Mouse (Mus musculus): Measurements from ENCODE around the gene Tmem175.
A peak's percentile ranks its signal among the peaks of the same experiment; 100 is the strongest.

Gene Tmem175

DNA sequence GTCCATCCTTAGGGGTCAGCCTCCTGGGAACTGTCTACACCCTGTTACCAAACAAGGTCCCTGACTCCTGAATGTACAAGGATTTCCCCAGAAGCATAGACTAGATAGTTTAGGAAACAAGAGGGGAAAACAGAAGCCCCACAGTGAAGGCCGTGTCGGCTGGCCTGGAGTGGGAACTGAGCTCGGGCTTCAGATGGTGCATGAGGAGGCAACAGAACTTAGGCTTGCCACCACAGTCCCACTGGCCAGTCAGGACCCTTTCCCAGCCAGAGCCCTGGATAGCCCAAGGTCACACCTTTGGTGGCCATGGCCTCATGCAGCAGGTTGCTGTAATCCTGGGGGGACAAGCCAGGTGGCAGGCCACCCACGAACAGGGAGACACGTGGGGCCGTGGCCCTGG lies 23.8 kb downstream of the Tmem175 start:
- no peak for DNase-seq (ENCODE audit: low read depth, low spot score)

DNA sequence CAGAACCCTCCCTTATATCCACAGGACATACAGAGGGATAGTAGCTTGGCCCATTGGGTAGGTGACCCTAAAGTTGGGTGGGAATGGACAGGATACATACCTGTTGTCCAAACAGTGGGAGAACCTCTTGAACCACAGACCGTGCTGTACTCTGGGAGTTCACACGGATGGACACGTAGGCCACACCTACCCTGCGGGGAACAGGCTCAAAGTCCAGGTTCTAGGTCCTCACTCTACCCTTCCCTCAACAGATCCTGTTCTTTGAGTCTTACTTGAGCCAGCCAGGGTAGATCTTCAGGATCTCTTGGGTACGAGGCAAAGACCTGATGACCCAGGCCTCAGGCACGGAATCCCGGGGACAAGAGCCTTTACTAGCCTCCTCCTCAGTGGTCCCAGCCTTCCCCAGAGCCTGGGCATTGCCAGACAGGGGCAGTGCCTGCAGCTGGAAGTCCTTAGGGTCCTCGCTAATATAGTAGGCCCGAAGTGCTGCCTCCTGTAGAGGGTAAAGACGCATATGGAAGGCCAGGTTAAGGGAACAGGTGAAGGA lies 24.9 kb downstream of the Tmem175 start:
- no peak for DNase-seq (ENCODE audit: low read depth, low spot score)

DNA sequence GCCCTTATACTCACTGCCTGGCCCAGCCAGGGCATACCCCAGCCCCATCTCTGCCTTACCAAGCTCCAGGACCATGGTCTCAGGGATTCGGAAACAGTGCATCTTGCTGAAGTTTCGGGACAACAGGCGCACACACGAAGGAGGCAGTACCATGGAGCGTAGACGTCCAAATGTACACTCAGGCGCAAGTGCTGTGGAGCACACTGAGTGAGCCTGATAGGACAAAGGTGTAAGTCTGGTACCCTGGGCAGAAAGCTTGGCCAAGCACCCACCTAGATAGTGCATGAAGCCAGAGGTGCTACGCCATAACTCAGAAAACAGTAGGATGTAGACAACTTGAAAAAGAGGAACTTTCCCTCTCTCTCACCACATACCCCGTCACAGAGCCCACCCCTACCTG lies 25.8 kb downstream of the Tmem175 start:
- no peak for DNase-seq (ENCODE audit: low read depth, low spot score)

DNA sequence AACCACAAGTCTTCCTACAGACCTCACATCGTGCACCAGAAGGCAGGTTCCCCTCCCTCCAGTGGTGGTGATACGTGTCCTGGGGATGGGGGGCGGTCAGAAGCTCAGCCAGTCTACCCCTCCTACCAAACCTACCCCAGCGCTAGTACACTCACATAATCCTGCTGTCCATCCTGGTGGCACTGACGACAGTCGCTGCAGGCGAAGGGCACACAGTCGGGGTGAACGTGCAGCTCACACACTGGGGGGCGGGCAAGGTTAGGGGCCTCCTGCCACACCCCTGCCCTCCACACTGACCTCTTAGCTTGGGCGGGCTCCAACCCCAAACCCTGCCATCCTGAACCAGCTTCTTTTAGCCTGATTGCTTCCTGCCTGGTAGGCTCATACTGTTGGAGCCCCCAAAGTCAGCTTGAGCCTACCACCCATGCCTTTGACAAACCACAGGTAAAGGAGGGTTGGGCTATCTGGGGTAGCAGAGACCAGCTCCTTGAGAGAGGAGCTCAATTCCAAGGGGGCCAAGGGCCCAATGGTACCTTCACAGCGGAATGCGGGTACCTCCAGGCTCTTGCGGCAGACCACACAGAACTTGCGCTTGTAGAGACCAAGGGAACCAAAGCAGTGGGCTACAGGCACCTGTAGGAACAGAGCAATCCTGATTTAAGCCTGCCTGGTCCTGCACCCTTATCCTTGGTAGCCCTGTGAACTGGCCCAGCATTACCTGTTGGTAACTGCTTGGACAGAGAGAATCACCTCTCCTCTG lies 26.5 kb downstream of the Tmem175 start:
- DNase-seq (ENCODE audit: low read depth, low spot score) = no peak

DNA sequence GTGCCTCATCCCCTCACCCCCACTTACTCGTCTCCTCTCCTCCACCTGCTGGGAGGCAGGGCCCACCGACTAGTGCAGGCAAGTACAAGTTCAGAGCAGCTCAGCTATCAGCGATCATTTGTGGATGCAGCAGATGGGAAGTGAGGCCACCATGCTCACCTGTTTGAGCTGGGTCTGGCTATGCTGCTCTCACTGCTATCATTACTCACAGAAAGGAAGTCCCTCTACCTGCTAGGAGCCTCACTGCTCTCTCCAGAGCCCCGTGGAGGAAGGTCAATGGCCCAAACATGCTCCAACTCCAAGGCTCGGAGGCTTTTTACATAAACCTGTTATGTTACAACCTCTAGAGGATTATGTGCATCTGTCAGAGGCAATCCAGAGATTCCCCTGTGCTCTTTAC lies 27.8 kb downstream of the Tmem175 start:
- no peak for DNase-seq (ENCODE audit: low read depth, low spot score)

DNA sequence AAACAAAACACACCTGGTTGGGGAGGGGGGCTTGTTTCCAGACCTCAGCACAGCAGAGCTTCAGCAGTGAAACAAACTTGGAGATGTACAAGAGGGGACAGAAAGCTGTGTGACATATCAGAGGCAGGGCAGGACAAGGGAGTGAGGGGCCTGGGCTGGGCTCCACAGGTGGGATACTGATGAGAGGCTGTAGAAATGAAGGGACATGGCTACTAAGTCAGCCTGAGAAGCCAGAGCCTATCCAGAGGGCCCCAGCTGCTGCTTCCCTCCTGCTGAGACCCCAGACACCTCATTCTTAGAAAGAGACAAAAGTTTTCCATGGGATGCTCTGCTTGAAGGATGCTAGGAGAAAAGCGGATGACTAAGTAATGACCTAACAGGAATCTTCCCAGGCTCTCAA lies 29.0 kb downstream of the Tmem175 start:
- no peak for DNase-seq (ENCODE audit: low read depth, low spot score)

DNA sequence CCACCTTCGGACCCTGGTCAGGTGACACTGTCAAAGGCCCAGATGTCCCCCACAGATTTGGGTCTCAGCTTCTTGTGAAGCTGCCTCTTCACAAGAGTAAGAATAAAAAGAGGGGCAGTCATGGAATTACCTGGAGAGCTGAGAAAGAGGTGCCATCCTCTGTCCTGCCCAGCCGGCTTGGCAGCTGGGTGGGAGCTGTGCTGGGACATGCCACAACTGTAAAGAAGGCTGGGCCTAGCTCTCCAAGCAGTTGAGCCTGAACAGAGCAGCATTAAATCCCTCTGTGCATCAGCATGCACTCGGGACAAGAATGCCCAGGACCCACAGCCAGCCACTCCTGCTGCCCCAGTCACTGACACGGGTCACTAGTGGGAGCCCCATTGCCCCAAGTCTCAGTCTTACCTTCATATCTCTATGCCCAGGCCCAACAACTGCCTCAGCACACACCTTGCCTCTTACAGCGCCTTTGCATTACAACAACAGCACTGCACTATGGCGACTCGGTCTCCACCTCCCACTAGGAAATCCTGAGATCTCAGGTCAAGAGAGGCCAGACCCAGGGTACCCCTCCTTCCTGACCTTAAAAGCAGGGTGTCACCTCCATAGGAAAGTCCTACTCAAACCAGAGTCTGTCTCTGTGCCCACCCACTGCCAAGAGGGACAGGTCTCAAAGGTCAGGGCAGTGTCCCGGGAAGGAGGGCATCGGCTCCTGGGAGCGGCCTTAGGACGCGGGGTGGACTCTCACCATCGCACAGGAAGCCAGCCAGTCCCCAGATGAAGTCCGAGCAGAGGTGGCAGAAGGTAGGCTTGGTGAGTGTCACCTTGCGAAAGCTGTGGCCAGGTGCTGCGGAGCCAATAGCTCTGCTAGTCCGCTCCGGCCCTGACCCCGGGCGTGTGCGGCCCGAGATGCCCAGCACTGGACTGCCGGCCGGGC lies 30.4 kb downstream of the Tmem175 start, which contains the start of gene Idua:
Gene Idua (plus strand): TSS at position 634 of the 934 bp plus-strand sequence.
- DNase-seq (ENCODE audit: low read depth, low spot score) = peak; percentile 27

DNA sequence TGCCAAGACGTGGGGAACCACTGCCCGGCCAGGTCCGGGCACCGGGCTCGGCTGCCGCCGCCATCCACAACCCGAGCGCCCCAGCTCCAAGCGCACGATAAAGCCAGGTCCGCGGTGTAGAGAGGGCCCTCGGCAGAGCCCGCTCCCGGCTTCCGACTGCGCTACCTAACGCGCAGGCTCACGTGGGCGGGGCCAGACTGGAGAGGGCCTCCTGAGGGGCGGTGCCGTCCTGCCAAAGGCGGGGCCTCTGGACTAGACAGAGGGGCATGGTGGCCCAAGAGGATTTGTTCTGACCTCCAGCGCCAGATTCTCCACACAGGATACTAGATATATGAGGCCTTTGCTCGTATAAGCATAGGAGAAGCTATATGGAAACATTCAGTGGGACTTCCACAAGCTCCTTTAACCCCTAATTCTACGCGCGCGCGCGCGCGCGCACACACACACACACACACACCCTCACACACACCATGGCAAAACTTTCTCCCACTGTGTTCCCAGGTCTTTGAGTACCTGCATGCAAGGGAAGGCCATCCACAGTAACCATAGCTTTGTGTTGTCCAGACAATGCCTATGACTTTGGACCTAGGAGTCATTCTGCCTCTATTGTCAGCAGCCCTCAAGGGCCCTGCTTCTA lies 31.2 kb downstream of the Tmem175 start:
- peak; percentile 97 for DNase-seq (ENCODE audit: low read depth, low spot score)

DNA sequence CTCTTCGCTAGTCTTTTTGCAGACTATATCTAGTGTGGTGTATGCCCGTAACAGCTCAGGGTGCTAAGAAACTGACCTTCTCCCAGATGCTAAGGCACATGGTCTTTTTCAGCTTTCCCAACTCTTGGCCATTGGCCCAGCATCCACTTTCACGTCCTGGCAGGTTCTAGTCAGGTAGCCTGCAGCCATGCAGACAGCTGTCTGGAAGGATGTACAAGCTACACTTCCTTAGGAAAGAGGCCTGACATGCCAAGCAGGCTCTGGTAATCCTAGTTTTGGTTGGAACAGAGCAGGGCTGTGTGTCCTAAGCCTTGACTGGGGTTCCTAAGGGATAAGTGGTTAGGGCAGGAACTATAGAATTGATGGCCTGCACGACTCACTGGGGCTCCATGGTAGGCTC lies 33.2 kb downstream of the Tmem175 start:
- no peak for DNase-seq (ENCODE audit: low read depth, low spot score)

DNA sequence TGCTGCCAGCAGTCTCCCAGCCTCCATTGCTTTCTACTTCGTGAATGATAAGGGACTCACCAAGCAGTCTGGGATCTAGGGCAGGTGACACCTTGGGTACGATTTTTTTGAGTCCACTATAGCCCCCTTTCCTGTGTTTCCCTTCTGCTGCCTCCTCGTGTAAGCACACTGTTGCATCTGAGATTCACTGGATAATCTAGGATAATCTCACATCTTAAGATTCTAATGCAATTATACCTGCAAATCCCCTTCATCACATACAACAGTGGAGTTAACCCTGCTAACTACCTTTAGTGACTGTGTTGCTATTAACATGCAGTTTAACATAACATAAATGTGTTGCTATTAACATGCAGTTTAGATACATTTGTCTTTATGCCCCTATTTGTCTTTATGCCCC lies 35.5 kb downstream of the Tmem175 start:
- no peak for DNase-seq (ENCODE audit: low read depth, low spot score)

DNA sequence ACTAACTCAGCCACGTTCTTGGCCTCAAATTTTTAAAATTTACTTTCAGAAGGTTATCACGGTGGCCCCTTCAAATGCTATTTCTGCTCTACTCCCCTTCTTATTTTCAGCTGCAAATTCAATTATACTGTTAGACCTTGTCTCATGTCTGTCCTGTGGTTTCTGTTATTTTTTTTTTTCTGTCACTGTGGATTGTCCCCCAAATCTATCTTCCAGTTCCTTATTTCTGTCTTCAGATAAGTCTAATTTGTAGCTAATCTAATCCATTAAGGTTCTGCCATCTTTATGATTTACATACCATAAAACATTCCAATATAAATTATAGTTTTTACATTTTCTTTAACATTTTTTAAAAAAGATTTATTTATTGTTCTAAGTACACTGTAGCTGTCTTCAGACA lies 37.8 kb downstream of the Tmem175 start:
- DNase-seq (ENCODE audit: low read depth, low spot score) = no peak

DNA sequence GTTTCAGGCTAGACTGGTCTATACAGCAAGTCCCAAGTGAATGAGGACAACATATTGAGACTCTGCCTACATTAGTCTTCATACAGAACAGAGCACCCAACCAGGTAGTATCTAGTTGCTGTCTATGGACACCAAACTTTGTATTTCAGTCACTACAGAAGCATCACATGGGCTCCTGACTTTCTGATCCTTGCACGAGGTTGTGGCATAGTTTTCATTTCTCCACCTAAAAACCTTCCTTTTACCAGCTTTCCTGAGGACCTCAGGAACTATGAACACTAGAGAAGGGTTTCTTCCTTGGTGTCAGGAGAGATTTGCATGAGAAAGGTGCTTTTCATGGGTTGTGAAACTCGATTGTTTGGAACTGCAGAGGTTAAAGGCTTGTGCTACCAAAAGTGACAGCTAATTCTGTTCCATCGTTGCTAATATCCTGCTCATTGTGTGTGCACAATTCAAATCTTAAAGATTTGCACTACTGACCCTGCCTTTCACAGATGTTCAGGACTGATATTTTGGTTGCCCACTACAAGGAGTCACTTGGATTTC lies 38.9 kb downstream of the Tmem175 start:
- DNase-seq (ENCODE audit: low read depth, low spot score) = peak; percentile 62

DNA sequence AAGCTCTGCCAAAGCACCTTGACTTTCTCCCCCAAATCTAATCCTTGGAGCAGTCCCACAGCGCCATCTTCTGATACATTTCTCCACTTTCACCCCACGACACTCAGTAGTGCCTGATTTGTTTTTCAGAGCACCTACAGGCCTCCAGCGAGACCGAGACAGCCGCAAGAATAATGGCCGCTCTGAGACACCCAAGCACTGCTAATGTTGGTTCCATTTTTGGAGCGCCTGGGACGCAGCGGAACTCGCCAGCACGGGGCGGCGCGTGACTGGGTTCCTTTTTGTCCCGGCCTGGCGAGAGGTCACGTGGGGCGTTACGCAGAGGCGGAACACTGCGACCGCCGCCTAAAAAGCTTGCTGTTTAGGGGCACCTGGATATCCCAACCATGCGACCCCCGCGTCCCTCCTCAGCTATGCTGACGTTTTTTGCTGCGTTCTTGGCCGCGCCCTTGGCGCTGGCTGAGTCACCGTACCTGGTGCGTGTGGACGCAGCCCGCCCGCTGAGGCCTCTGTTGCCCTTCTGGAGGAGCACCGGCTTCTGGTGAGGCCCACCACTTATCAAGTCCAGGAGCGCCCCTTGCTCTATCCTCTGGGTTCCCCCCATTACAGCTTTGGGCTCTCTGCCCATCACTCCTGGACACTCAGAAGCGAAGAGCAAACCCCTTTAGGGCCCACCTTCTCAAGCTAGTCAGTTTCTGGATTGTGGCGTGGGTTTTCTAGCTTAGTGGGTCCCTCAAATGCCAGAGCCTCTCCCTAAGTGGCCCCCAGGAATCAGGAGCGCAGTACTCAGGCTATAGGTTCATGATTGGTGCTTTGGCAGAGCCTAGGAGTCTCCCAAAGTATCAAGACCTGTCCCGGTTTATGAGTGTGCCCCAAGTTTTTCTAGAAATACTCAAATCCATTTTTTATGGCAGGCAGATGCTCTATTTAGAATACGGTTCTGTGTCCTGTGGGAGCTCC lies 39.7 kb downstream of the Tmem175 start, which contains the start of gene Dgkq:
Gene Dgkq (minus strand): TSS at position 696 of the 960 bp plus-strand sequence.
- peak; percentile 87 for DNase-seq (ENCODE audit: low read depth, low spot score)

DNA sequence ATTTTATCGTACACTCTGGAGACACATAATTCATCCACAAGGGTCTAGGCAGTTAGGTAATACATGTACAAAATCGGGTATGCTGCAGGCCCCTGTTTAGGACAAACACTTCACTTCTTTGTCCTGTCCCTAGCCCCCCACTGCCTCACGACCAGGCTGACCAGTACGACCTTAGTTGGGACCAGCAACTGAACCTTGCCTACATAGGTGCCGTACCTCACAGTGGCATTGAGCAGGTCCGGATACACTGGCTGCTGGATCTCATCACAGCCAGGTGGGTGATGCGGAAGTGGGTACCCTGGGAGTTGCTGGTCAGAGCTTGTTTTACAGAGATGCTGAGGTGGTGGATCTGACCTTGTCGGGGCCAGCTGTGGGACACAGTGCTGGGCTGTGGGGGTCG lies 40.4 kb downstream of the Tmem175 start:
- DNase-seq (ENCODE audit: low read depth, low spot score) = no peak

DNA sequence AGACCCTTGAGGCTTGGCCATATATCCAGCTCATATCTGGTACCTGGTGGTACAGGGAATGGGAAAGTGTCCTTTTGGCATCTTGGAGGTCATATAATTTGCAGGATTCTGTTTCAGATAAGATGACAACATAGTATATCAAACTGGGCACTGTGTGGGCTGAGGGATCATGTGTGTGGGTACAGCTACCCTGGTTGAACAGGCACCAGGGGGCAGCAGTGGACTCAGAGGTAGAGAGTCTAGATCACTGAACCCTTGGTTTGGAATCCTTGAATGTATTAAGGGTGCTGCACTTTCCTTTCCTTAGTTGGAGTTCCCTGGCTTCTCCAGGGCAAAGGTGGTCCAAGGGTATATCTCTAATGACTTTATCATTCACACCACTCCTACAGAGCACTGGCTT lies 41.2 kb downstream of the Tmem175 start:
- DNase-seq (ENCODE audit: low read depth, low spot score) = peak; percentile 46

DNA sequence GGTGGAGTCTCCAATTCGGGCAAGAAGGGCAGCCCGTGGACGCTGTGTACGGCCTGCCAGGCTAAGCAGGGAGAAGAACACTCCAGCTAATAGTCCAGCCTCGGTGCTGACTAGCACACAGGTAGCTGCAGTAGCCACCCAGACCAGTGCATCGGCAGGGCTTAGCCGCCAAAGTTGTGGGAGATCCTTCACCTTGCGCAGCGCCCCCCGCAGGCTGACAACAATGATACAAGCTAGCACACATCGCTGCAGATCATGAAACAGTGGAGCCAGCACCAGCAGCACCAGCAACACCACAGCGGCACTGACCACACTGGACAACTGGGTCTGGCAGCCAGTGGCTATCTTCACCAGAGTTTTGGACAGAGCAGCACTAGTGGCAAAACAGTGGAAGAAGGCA lies 42.2 kb downstream of the Tmem175 start:
- DNase-seq (ENCODE audit: low read depth, low spot score) = peak; percentile 40

DNA sequence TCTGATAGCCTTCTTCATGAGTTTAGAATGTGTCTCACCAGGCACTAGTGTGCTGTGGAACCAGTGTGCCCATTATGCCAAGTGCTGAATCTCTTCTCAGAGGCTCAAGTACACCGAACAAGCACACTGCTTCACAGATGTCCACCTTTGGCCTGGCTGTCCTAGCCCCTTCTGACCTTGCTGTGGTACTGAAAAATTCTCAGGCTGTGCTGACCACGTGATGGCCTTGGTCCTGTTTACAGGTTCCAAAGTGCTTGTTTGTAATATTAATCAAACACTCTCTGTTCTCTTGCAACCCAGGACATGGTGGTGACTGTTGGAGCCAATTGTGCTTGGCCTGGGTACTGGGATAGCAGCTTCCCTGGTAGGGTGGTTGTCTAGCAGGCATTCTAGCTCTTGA lies 45.1 kb downstream of the Tmem175 start:
- no peak for DNase-seq (ENCODE audit: low read depth, low spot score)

DNA sequence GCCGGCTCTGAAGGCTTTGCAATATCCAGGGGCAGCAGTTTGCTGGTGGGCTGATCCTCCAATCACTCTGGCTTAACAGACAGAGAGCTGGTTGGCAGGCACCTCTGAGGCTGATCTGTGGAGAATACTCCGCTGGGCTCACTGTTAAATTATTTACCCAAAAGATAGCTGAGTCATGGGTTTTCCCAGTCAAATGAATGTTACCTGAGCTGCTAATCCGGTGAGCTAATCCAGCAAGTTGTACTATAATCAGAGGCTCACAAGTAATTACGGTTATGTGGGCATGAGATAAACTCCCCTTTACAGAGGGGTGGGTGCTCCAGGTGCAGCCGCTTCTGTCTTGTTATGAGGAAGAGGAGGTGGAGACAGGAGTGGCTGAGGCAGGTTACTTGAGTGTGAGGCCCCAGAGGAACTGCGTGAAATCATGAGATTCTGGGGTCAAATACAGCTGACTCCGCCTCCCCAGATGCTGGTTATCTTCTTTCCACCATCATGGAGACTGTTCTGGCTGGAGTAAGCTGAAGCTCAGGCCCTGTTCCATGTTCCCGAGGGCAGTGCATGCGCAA lies 45.8 kb downstream of the Tmem175 start, which contains the start of gene Slc26a1:
Gene Slc26a1 (minus strand): TSS at position 319 of the 566 bp plus-strand sequence.
- DNase-seq (ENCODE audit: low read depth, low spot score) = no peak

DNA sequence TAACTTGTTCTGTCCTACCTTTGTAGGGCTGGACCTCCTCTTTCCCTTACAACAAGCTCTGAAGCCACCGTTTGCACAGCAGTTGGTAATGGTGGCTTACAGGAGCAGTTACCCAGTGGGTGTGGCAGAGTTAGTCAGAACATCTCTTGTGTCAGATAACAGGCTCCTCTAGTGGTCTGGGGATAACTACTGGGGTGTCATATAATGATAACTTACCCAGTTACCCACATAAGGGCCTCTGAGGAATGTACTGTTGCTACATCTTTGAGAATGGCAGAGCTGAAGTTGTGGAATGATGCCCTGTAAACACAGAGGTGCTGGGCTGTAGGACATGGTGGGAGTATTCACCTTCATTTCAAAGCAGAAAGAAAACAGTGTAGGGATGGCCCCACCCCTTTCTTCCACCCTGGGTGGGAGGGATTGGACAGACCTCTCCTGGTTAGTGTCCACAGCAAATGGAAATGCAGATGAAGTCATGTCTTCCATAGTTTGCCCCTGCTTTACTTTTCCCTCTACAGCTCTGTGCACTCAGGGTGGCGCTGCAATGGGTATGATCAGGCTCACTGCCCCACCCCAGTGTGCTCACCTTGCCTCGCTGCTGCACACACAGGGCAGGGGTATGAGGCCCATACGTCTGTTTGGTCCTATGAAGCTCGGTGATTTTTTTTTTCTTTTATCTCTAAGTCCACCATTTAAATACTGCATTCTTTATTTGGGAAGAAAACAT lies 47.4 kb downstream of the Tmem175 start:
- no peak for DNase-seq (ENCODE audit: low read depth, low spot score)

All from ZHBTc4 (cell line).